In genomic region chr10:94118993-94119392, GRCm38 (mm10) we compare ENCODE assay signal across 18 mouse cellular contexts. TPM values are rescaled to one million over a fixed set of nuclear protein-coding genes. Genes with fewer than 3 reads are reported as not detected.
DNase-seq lines count a peak whose midpoint lies in the region; ATAC-seq and TF ChIP-seq lines count a peak whose summit lies in the region.
"Had no signal": no experiment of that assay in that cellular context is flagged by ENCODE, and none has a peak within 500 bp of the region (broad histone marks: within the 10 kb centered on the region; RNA-seq: fewer than 3 reads in every experiment).

No protein-coding gene starts in this region.

- no peak for ATAC-seq in intestine, postnatal 0 days
- peak; percentile 13; the same call in 1 of the 2 replicates for ATAC-seq in liver, embryonic 13.5 days (ENCODE audit: low read depth)
- peak; percentile 79 for ATAC-seq in liver, postnatal 0 days
- no peak for ATAC-seq in inflammation-experienced regulatory T-cells, adult 6 months
- no peak for ATAC-seq in megakaryocyte-erythroid progenitor cell, adult 5-6 weeks (replicated peaks; ENCODE audit: low FRiP score, low TSS enrichment, poor library complexity, severe bottlenecking)
- ATAC-seq: forebrain, embryonic 14.5 days had no signal

- peak overlapping the region; percentile 32 for H3K4me2 ChIP-seq in intestine, postnatal 0 days (replicated peaks; ENCODE audit: low read depth)
- H3K4me2 ChIP-seq in liver, embryonic 13.5 days, result no peak overlapping the region
- H3K4me2 ChIP-seq in liver, postnatal 0 days (ENCODE audit: low read depth, low read length), result no peak overlapping the region; the same call in 1 of the 2 replicates
- H3K4me2 ChIP-seq: embryonic facial prominence, embryonic 15.5 days; heart, embryonic 12.5 days had no signal

- H3K9ac ChIP-seq in intestine, postnatal 0 days (ENCODE audit: low read depth, low read length), result no peak overlapping the region
- H3K9ac ChIP-seq in liver, embryonic 13.5 days, result no peak overlapping the region
- no peak overlapping the region for H3K9ac ChIP-seq in liver, postnatal 0 days (replicated peaks)
- H3K9ac ChIP-seq: embryonic facial prominence, embryonic 15.5 days; heart, embryonic 12.5 days had no signal

- no peak for TF ChIP-seq EP300 in liver, postnatal 0 days (IDR thresholded peaks at IDR 0.05; ENCODE audit: low read depth)

- WGBS in intestine, postnatal 0 days, result 48% methylated on average over 7 of the region's 7 CpGs
- WGBS in liver, embryonic 13.5 days (ENCODE audit: insufficient replicate concordance), result 66% methylated on average over 7 of the region's 7 CpGs
- WGBS in liver, postnatal 0 days (ENCODE audit: insufficient replicate concordance), result 66% methylated on average over 6 of the region's 7 CpGs
- WGBS in lung, adult 2 months, result 82% methylated on average over 7 of the region's 7 CpGs

- 0 out of 2 replicates have a peak, but pooled peaks cover 2% of the 10 kb centered on the region for H3K4me1 ChIP-seq in intestine, postnatal 0 days (replicated peaks; ENCODE audit: control insufficient read depth, insufficient read depth, low read length)
- peaks cover 28% of the 10 kb centered on the region for H3K4me1 ChIP-seq in liver, embryonic 13.5 days (replicated peaks)
- peaks cover 7% of the 10 kb centered on the region; the same call in 1 of the 2 replicates for H3K4me1 ChIP-seq in liver, postnatal 0 days (ENCODE audit: insufficient read depth)
- peaks cover 6% of the 10 kb centered on the region for H3K4me1 ChIP-seq in lung, adult 2 months (ENCODE audit: control insufficient read depth, insufficient read depth, low read length)

- no peak for DNase-seq in liver, embryonic 13.5 days
- peak; percentile 42 for DNase-seq in liver, postnatal 0 days
- DNase-seq in lung, adult 2 months, result no peak
- DNase-seq: adrenal gland, adult 2 months; adrenal gland, postnatal 25 days; cerebellum, adult 18-20 months; cerebellum, postnatal 10 days; gastrocnemius, adult 2 months; gastrocnemius, postnatal 25 days; heart, postnatal 36 days had no signal

- TF ChIP-seq CTCF in intestine, postnatal 0 days (IDR thresholded peaks at IDR 0.05; ENCODE audit: low read depth), result no peak
- no peak for TF ChIP-seq CTCF in liver, postnatal 0 days (IDR thresholded peaks at IDR 0.05; ENCODE audit: low read depth)
- no peak for TF ChIP-seq CTCF in lung, adult 2 months (IDR thresholded peaks at IDR 0.05; ENCODE audit: insufficient read depth, low read length)

- TF ChIP-seq POLR2A in lung, adult 2 months (IDR thresholded peaks at IDR 0.05; ENCODE audit: borderline replicate concordance, extremely low read depth, low read depth, low read length), result no peak

- H3K9me3 ChIP-seq in intestine, postnatal 0 days (ENCODE audit: control insufficient read depth), result no peaks in the 10 kb centered on the region
- H3K9me3 ChIP-seq in liver, embryonic 13.5 days (replicated peaks), result no peaks in the 10 kb centered on the region
- H3K9me3 ChIP-seq in liver, postnatal 0 days (ENCODE audit: low read length), result no peaks in the 10 kb centered on the region
- H3K9me3 ChIP-seq: embryonic facial prominence, embryonic 15.5 days; forebrain, embryonic 10.5 days; heart, embryonic 12.5 days had no signal

- no peak overlapping the region for H3K4me3 ChIP-seq in intestine, postnatal 0 days (ENCODE audit: low read depth, low read length)
- H3K4me3 ChIP-seq in liver, embryonic 13.5 days (replicated peaks), result no peak overlapping the region
- no peak overlapping the region for H3K4me3 ChIP-seq in liver, postnatal 0 days (ENCODE audit: low read depth, low read length)
- no peak overlapping the region for H3K4me3 ChIP-seq in lung, adult 2 months (replicated peaks; ENCODE audit: extremely low read depth, low read depth, low read length)
- H3K4me3 ChIP-seq: embryonic facial prominence, embryonic 15.5 days; erythroblast, embryonic 14.5 days; forebrain, embryonic 10.5 days; gastrocnemius, adult 2 months; heart, embryonic 12.5 days had no signal

- no peak overlapping the region for H3K27ac ChIP-seq in intestine, postnatal 0 days (ENCODE audit: low read depth, low read length)
- no peak overlapping the region for H3K27ac ChIP-seq in liver, embryonic 13.5 days
- peak overlapping the region; percentile 86 for H3K27ac ChIP-seq in liver, postnatal 0 days (ENCODE audit: low read depth)
- H3K27ac ChIP-seq: embryonic facial prominence, embryonic 15.5 days; forebrain, embryonic 10.5 days; gastrocnemius, adult 2 months had no signal

- peaks cover 20% of the 10 kb centered on the region; the same call in 1 of the 2 replicates for H3K36me3 ChIP-seq in intestine, postnatal 0 days (ENCODE audit: control insufficient read depth, insufficient read depth)
- H3K36me3 ChIP-seq in liver, embryonic 13.5 days, result peaks cover 21% of the 10 kb centered on the region
- H3K36me3 ChIP-seq in liver, postnatal 0 days (replicated peaks; ENCODE audit: insufficient read depth, low read length), result peaks cover 8% of the 10 kb centered on the region
- H3K36me3 ChIP-seq: embryonic facial prominence, embryonic 15.5 days had no signal

- no peaks in the 10 kb centered on the region for H3K27me3 ChIP-seq in intestine, postnatal 0 days (replicated peaks; ENCODE audit: control insufficient read depth, insufficient read depth, low read length)
- H3K27me3 ChIP-seq in liver, embryonic 13.5 days, result no peaks in the 10 kb centered on the region
- H3K27me3 ChIP-seq in liver, postnatal 0 days (ENCODE audit: insufficient read depth, low read length), result no peaks in the 10 kb centered on the region
- H3K27me3 ChIP-seq: embryonic facial prominence, embryonic 15.5 days; heart, embryonic 12.5 days had no signal

RNA-seq across cellular contexts. Expression of gene Nr2c1, which starts 28.8 kb away (rescaled TPM):
- polyA plus RNA-seq in intestine, postnatal 0 days (2015; fragmentation: Nextera tagmentation; extraction: Ambion mirVana), result 3.8 and 4.2 TPM in 2 replicates
- polyA plus RNA-seq in liver, embryonic 13.5 days (2015; fragmentation: Nextera tagmentation; extraction: Ambion mirVana), result 2.3 and 3.3 TPM in 2 replicates
- polyA plus RNA-seq in liver, postnatal 0 days (2015; fragmentation: Nextera tagmentation; extraction: Ambion mirVana), result 2.4 and 2.9 TPM in 2 replicates
- polyA plus RNA-seq in lung, adult 2 months (2012; rRNA removed), result 3.8 and 5.2 TPM in 2 replicates
- 1 to 10 TPM; 1.7 to 5.5 (median 5.2) TPM for polyA plus RNA-seq in inflammation-experienced regulatory T-cells, adult 6 months (2017; shearing (Covaris generic))
- total RNA-seq in megakaryocyte-erythroid progenitor cell, adult 5-6 weeks (2014; fragmentation: Nextera tagmentation), result 5.5 and 8.2 TPM in 2 replicates
- 2.2 and 7.4 TPM in 2 replicates for total RNA-seq in megakaryocyte-erythroid progenitor cell, adult 5-6 weeks (2017)

Comparison
In these comparisons a context has a peak if more than half of its experiments do, and no peak if none do; other contexts are left out.
1. ATAC-seq: peak in liver, embryonic 13.5 days (single experiment) and liver, postnatal 0 days (single experiment); none in intestine, postnatal 0 days (single experiment), inflammation-experienced regulatory T-cells, adult 6 months (single experiment) and megakaryocyte-erythroid progenitor cell, adult 5-6 weeks (single experiment).